Mouse (Mus musculus) C2C12 (cell line): ENCODE results near the gene Epha10. TPM values are rescaled to one million over a fixed set of nuclear protein-coding genes. Genes with fewer than 3 reads are reported as not detected.
A peak's percentile ranks its signal among the peaks of the same experiment; 100 is the strongest.

Experiments
- H3K27me3 ChIP-seq: one replicate; pipeline ENCODE4 v1.6.1; 2011; ENCODE audit not compliant: control insufficient read depth, insufficient read depth, insufficient read length
- H3K36me3 ChIP-seq: one replicate; pipeline ENCODE4 v1.6.1; 2011; ENCODE audit not compliant: control insufficient read depth, insufficient read depth
- H3K4me3 ChIP-seq: one replicate; pipeline ENCODE4 v1.5.1; 2011; ENCODE audit warnings: mild to moderate bottlenecking, control low read depth; ENCODE audit not compliant: poor library complexity, insufficient read depth, severe bottlenecking
- H3K79me2 ChIP-seq: one replicate; pipeline ENCODE4 v1.6.1; 2011; ENCODE audit not compliant: control insufficient read depth, insufficient read depth
- H3K79me3 ChIP-seq: one replicate; pipeline ENCODE4 v1.6.1; 2011; ENCODE audit warnings: low read depth, control low read depth
- H3ac ChIP-seq: one replicate; pipeline ENCODE3; 2011; ENCODE audit warnings: low read depth; ENCODE audit not compliant: control insufficient read depth, insufficient read length
- CEBPB ChIP-seq: IDR thresholded peaks from one replicate; pipeline ENCODE4 v1.6.1; 2011; ENCODE audit warnings: low read depth, mild to moderate bottlenecking, control low read depth, moderate library complexity
- CTCF ChIP-seq: IDR thresholded peaks from one replicate; pipeline ENCODE4 v1.5.1; 2011; ENCODE audit not compliant: control insufficient read depth, insufficient read depth, insufficient read length
- FOSL1 ChIP-seq: IDR thresholded peaks from one replicate; pipeline ENCODE4 v1.8.0; 2011; ENCODE audit warnings: mild to moderate bottlenecking, low read length; ENCODE audit not compliant: poor library complexity, insufficient read depth, severe bottlenecking
- MAX ChIP-seq: IDR thresholded peaks from one replicate; pipeline ENCODE4 v1.6.1; 2011; ENCODE audit warnings: mild to moderate bottlenecking, control low read depth
- MYOD1 ChIP-seq: IDR thresholded peaks from one replicate; pipeline ENCODE4 v1.6.1; 2011; ENCODE audit warnings: low read depth; ENCODE audit not compliant: control insufficient read depth, insufficient read length
- MYOG ChIP-seq: IDR thresholded peaks from one replicate; pipeline ENCODE4 v1.6.1; 2011; ENCODE audit not compliant: control insufficient read depth, insufficient read length; ENCODE audit errors: extremely low read depth
- USF1 ChIP-seq: IDR thresholded peaks from one replicate; pipeline ENCODE4 v1.6.1; 2011; ENCODE audit warnings: low read depth, mild to moderate bottlenecking, control low read depth, moderate library complexity
- long read RNA-seq, 2 experiments: library from polyadenylated mRNA; unstranded; transcript quantifications; one replicate each; pipeline ENCODE4 v2.0.0; 2019 to 2020
- polyA plus RNA-seq: library from polyadenylated mRNA; unstranded; fragments of >200 nt; fragmentation: generic; extraction: Trizol; gene quantifications from one replicate; pipeline ENCODE4 v1.2.1, GENCODE M21; 2012; ENCODE audit warnings: missing spikeins

Epha10 gene
- polyA plus RNA-seq: not detected
- long read RNA-seq, experiment 1: 0 reads
- long read RNA-seq, experiment 2: 0 reads

- Histone ChIP-seq H3K36me3 (no peaks in the 10 kb centered on the region), H3K79me2 (no peaks in the 10 kb centered on the region), H3ac (no peak within 1 kb of the TSS), H3K27me3 (peaks cover 35% of the 10 kb centered on the region), H3K4me3 (no peak within 1 kb of the TSS), H3K79me3 (no peaks in the 10 kb centered on the region)
- TF ChIP-seq MYOD1 (no peak), CEBPB (no peak), CTCF (no peak), MYOG (no peak)
Measured at GRCm38 (mm10) chr4:124880599-124880998, at the start of gene Epha10. Epha10 (plus strand) TSS chr4:124880899.

- no peak overlapping the region for H3K4me3 ChIP-seq
- H3ac ChIP-seq: no peak overlapping the region
- no peaks in the 10 kb centered on the region for H3K79me2 ChIP-seq
- TF ChIP-seq MYOD1 (no peak), MYOG (no peak), USF1 (no peak), CTCF (no peak), FOSL1 (no peak), MAX (no peak), CEBPB (no peak)
- H3K27me3 ChIP-seq: no peaks in the 10 kb centered on the region
- peaks cover 34% of the 10 kb centered on the region for H3K36me3 ChIP-seq
- no peaks in the 10 kb centered on the region for H3K79me3 ChIP-seq
Measured at GRCm38 (mm10) chr4:124832796-124833195, 47.9 kb upstream of the Epha10 start.

GRCm38 (mm10) chr4:124838035-124838700 is 42.5 kb upstream of the Epha10 start:
- Histone ChIP-seq H3ac (no peak overlapping the region), H3K79me3 (no peaks in the 10 kb centered on the region), H3K79me2 (no peaks in the 10 kb centered on the region), H3K36me3 (peaks cover 34% of the 10 kb centered on the region), H3K4me3 (no peak overlapping the region), H3K27me3 (no peaks in the 10 kb centered on the region)
- TF ChIP-seq MYOG (no peak), CEBPB (no peak), CTCF (no peak), FOSL1 (no peak), USF1 (no peak), MYOD1 (no peak), MAX (no peak)

GRCm38 (mm10) chr4:124840998-124841397 is 39.7 kb upstream of the Epha10 start:
- H3K27me3 ChIP-seq: no peaks in the 10 kb centered on the region
- TF ChIP-seq MYOD1 (no peak), USF1 (no peak), MYOG (no peak), FOSL1 (no peak), CTCF (no peak), MAX (no peak), CEBPB (no peak)
- no peak overlapping the region for H3ac ChIP-seq
- H3K36me3 ChIP-seq: peaks cover 28% of the 10 kb centered on the region
- H3K79me2 ChIP-seq: no peaks in the 10 kb centered on the region
- H3K4me3 ChIP-seq: no peak overlapping the region
- no peaks in the 10 kb centered on the region for H3K79me3 ChIP-seq

GRCm38 (mm10) chr4:124843493-124843892 is 37.2 kb upstream of the Epha10 start:
- TF ChIP-seq CEBPB (no peak), CTCF (peak; percentile 58)
- Histone ChIP-seq H3ac (no peak overlapping the region), H3K36me3 (peaks cover 19% of the 10 kb centered on the region), H3K27me3 (no peaks in the 10 kb centered on the region), H3K79me2 (peaks cover 2% of the 10 kb centered on the region), H3K79me3 (no peaks in the 10 kb centered on the region), H3K4me3 (no peak overlapping the region)

GRCm38 (mm10) chr4:124847573-124847972 is 33.1 kb upstream of the Epha10 start:
- Histone ChIP-seq H3K79me3 (peaks cover 16% of the 10 kb centered on the region), H3K27me3 (no peaks in the 10 kb centered on the region), H3K79me2 (peaks cover 36% of the 10 kb centered on the region), H3K4me3 (no peak overlapping the region), H3K36me3 (peaks cover 11% of the 10 kb centered on the region), H3ac (no peak overlapping the region)
- TF ChIP-seq MYOD1 (peak; percentile 4), CTCF (peak; percentile 87), MYOG (no peak), MAX (peak; percentile 35)
